ENCODE assay signal across 16 mouse cellular contexts in the genomic region with DNA sequence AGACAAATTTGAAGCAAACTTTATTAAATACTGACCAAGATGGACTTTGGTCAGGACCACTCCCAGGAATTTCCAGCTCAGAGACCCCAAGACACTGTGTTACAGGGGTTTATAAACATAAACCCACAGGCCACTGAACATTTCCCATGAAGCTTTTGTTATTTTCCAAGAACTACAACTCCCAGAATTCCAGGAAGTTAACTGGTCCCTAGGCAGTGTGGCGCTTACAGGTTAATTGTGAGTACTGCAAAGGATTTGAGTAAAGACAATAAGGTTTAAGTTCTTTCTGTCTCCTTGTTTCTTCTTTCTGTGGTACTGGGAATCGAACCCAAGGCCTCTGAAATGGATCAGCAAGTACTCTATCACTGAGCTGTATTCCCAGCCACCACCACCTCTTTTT. TPM values are rescaled to one million over a fixed set of nuclear protein-coding genes. Genes with fewer than 3 reads are reported as not detected.
DNase-seq lines count a peak whose midpoint lies in the region; ATAC-seq and TF ChIP-seq lines count a peak whose summit lies in the region.
"Had no signal": no experiment of that assay in that cellular context is flagged by ENCODE, and none has a peak within 500 bp of the region (broad histone marks: within the 10 kb centered on the region; RNA-seq: fewer than 3 reads in every experiment).

No protein-coding gene starts in this region.

- peak; percentile 7; the same call in 1 of the 2 replicates for TF ChIP-seq CTCF in heart, postnatal 0 days (IDR thresholded peaks at IDR 0.05; ENCODE audit: low read depth)
- peak; percentile 20; the same call in 1 of the 2 replicates for TF ChIP-seq CTCF in left cerebral cortex, adult 2 months (IDR thresholded peaks at IDR 0.05)

- H3K4me2 ChIP-seq in heart, postnatal 0 days (ENCODE audit: low read depth, low read length), result no peak overlapping the region
- H3K4me2 ChIP-seq: limb, embryonic 13.5 days had no signal

- no peak for TF ChIP-seq EP300 in heart, postnatal 0 days (IDR thresholded peaks at IDR 0.05; ENCODE audit: low read depth)

- intact Hi-C loops in heart, postnatal 36 days (cut with DNase I), result no loop called here
- intact Hi-C loops in left cerebral cortex, adult 2 months (cut with DNase I), result no loop called here

- H3K4me1 ChIP-seq in heart, postnatal 0 days (ENCODE audit: control insufficient read depth, insufficient read depth), result no peaks in the 10 kb centered on the region
- peaks cover 0 to 9% of the 10 kb centered on the region in 2 experiments; a peak in 1 of 4 replicates for H3K4me1 ChIP-seq in ES-E14 (ENCODE audit: control insufficient read depth in 2 of 2, insufficient read depth in 2 of 2, low read length in 2 of 2, poor library complexity in 1 of 2)
- H3K4me1 ChIP-seq: limb, embryonic 13.5 days had no signal

- in situ Hi-C loops in ES-E14 (cut with MboI; ENCODE audit: low sequenced_read_pairs in 2 of 2, unreplicated experiment in 2 of 2), result no loop called here

- no peak overlapping the region for H3K4me3 ChIP-seq in heart, postnatal 0 days (ENCODE audit: low read depth, low read length)
- H3K4me3 ChIP-seq in left cerebral cortex, adult 2 months, result no peak overlapping the region
- H3K4me3 ChIP-seq in ES-E14 (ENCODE audit: insufficient read depth in 1 of 2, low read depth in 1 of 2, low read length in 2 of 2, poor library complexity in 1 of 2, severe bottlenecking in 1 of 2), result no peak overlapping the region
- H3K4me3 ChIP-seq: limb, embryonic 13.5 days; megakaryocyte, embryonic 14.5 days had no signal

- DNase-seq in heart, postnatal 0 days (ENCODE audit: low spot score), result no peak
- no peak for DNase-seq in heart, postnatal 36 days
- DNase-seq in left cerebral cortex, adult 2 months (ENCODE audit: extremely low spot score in 1 of 2, low spot score in 2 of 2), result no peak
- DNase-seq in left cerebral cortex, adult 8-10 months (ENCODE audit: low spot score in 2 of 2), result no peak
- DNase-seq in ES-E14 (ENCODE audit: low read depth, low spot score), result no peak
- DNase-seq in embryo, embryonic 11 days, result peak; percentile 53
- DNase-seq in cerebellum, postnatal 25 days, result no peak
- DNase-seq: adrenal gland, adult 8-10 months; cerebellum, postnatal 10 days; lung, adult 2 months; thymus, adult 2 months had no signal

- WGBS in heart, postnatal 0 days, result 30% methylated on average over 2 of the region's 2 CpGs

- H3K27me3 ChIP-seq in heart, postnatal 0 days (ENCODE audit: control insufficient read depth, insufficient read depth, low read length), result no peaks in the 10 kb centered on the region
- H3K27me3 ChIP-seq: limb, embryonic 13.5 days had no signal

- H3K9me3 ChIP-seq in heart, postnatal 0 days (replicated peaks; ENCODE audit: control insufficient read depth, low read length), result no peaks in the 10 kb centered on the region
- H3K9me3 ChIP-seq in ES-E14 (ENCODE audit: control insufficient read depth, insufficient read depth, low read depth, low read length), result no peaks in the 10 kb centered on the region
- H3K9me3 ChIP-seq: limb, embryonic 13.5 days; megakaryocyte, embryonic 14.5 days had no signal

- H3K9ac ChIP-seq in heart, postnatal 0 days (replicated peaks; ENCODE audit: low read depth, low read length), result no peak overlapping the region
- no peak overlapping the region for H3K9ac ChIP-seq in ES-E14 (ENCODE audit: insufficient read depth, low read depth, low read length, poor library complexity, severe bottlenecking)
- H3K9ac ChIP-seq: limb, embryonic 13.5 days had no signal

- ATAC-seq in heart, postnatal 0 days (ENCODE audit: insufficient read depth, low read depth), result peak; percentile 51; the same call in 1 of the 2 replicates

- no peak overlapping the region for H3K27ac ChIP-seq in heart, postnatal 0 days (ENCODE audit: low read depth)
- H3K27ac ChIP-seq in left cerebral cortex, adult 2 months, result no peak overlapping the region
- H3K27ac ChIP-seq in ES-E14 (ENCODE audit: insufficient read depth, low read depth, low read length, poor library complexity, severe bottlenecking), result no peak overlapping the region
- H3K27ac ChIP-seq: limb, embryonic 13.5 days had no signal

- H3K36me3 ChIP-seq in heart, postnatal 0 days (replicated peaks; ENCODE audit: control insufficient read depth, insufficient read depth, low read length), result no peaks in the 10 kb centered on the region
- H3K36me3 ChIP-seq in ES-E14 (ENCODE audit: control insufficient read depth, insufficient read depth, low read length, poor library complexity, severe bottlenecking), result no peaks in the 10 kb centered on the region
- H3K36me3 ChIP-seq: limb, embryonic 13.5 days had no signal

TF ChIP-seq in ES-E14, 5 proteins besides CTCF, POLR2A, EP300 and RAD21:
- TF ChIP-seq HCFC1 (IDR thresholded peaks at IDR 0.05; ENCODE audit: borderline replicate concordance, insufficient read depth, low read length) (peak; percentile 91), MAFK (IDR thresholded peaks at IDR 0.05; ENCODE audit: insufficient read depth, low read depth, low read length) (no peak)
TF ChIP-seq in ES-E14: peak in this region for 1.

RNA-seq across cellular contexts. Expression of a gene that starts 8.7 kb away (rescaled TPM):
- 4.5 TPM in 1 of 2 replicates, not detected in the other for total RNA-seq in heart, postnatal 0 days (2014; rRNA removed; ENCODE audit: low replicate concordance)
- 2.0 and 2.4 TPM in 2 replicates for polyA plus RNA-seq in heart, postnatal 0 days (2015; fragmentation: Nextera tagmentation; extraction: Ambion mirVana)
- 1 to 10 TPM; 1.4 to 1.7 TPM for total RNA-seq in heart, postnatal 36 days (2021)
- total RNA-seq in left cerebral cortex, adult 2 months (2021), result 10 to 100 TPM; 22.0 to 24.2 TPM
- 10 to 100 TPM; 23.8 to 29.4 (median 24.7) TPM for total RNA-seq in left cerebral cortex, adult 8-10 months (2022)
- total RNA-seq in ES-E14 (2012; rRNA removed), result 1.0 and 1.4 TPM in 2 replicates

RNA-seq across cellular contexts. Expression of a gene that starts 17.4 kb away (rescaled TPM):
- 402 and 407 TPM in 2 replicates for total RNA-seq in heart, postnatal 0 days (2014; rRNA removed; ENCODE audit: low replicate concordance)
- polyA plus RNA-seq in heart, postnatal 0 days (2015; fragmentation: Nextera tagmentation; extraction: Ambion mirVana), result 840 TPM in 2 replicates
- total RNA-seq in heart, postnatal 36 days (2021), result 100 to 1,000 TPM; 577 to 619 TPM
- total RNA-seq in left cerebral cortex, adult 2 months (2021), result 100 to 1,000 TPM; 179 to 187 TPM
- 100 to 1,000 TPM; 164 to 185 (median 182) TPM for total RNA-seq in left cerebral cortex, adult 8-10 months (2022)
- 58.2 and 79.2 TPM in 2 replicates for total RNA-seq in ES-E14 (2012; rRNA removed)

RNA-seq across cellular contexts. Expression of a gene that starts 29.9 kb away (rescaled TPM):
- not detected in 2 replicates for total RNA-seq in heart, postnatal 0 days (2014; rRNA removed; ENCODE audit: low replicate concordance)
- not detected in 2 replicates for polyA plus RNA-seq in heart, postnatal 0 days (2015; fragmentation: Nextera tagmentation; extraction: Ambion mirVana)
- total RNA-seq in heart, postnatal 36 days (2021), result not detected
- total RNA-seq in left cerebral cortex, adult 2 months (2021), result under 1 TPM in 1 of 2 experiments, not detected in 1; 0.11 TPM
- total RNA-seq in left cerebral cortex, adult 8-10 months (2022), result under 1 TPM in 1 of 4 experiments, not detected in 3; 0.21 TPM
- total RNA-seq in ES-E14 (2012; rRNA removed), result 0.16 and 0.18 TPM in 2 replicates
- total RNA-seq: adrenal gland, adult 8-10 months; granulocyte monocyte progenitor cell, adult 5-6 weeks; left cerebral cortex, adult 18-20 months had no signal
- polyA plus RNA-seq: heart, embryonic 14.5 days; limb, embryonic 13.5 days had no signal
